Mouse (Mus musculus): ENCODE measurements around the gene Odf3l1.

Gene Odf3l1

DNA sequence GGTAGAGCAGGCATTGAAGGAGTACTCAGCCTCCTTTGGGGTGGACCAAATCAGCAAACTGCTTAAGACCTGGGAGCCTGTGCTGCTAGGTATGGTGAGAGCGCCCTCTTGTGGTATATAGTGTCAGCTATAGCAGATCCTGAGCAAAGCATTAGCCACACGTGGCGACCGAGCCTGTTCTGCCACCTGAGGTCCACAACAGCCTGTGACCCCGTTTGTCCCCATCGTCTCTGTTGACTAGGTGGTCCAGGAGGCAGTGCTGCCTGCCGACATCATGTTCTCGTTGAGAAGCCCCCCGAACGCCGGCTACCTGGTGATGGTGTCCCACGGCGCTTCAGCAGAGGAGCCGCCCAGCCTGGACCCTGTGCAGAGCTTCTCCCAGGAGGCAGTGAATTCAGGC, 25.3 kb upstream of the Odf3l1 start:
- CTCF ChIA-PET: interaction anchor here (0.5 to 3.5 kb wide), 43 partner anchors 8 to 1460 kb away, joined by 3 to 27 read pairs (median 4); partner anchors contain the start of genes Snupn (in 2 of the 4), Snx33 (in 2 of the 4) and Lingo1 (in 1 of the 4)
- POLR2A ChIA-PET: interaction anchor here in 2 of 4 experiments (0.6 to 1.6 kb wide), 6 partner anchors 20 to 321 kb away, joined by 3 to 4 read pairs (median 3); partner anchors contain the start of gene Snupn (in 2 of the 2)

DNA sequence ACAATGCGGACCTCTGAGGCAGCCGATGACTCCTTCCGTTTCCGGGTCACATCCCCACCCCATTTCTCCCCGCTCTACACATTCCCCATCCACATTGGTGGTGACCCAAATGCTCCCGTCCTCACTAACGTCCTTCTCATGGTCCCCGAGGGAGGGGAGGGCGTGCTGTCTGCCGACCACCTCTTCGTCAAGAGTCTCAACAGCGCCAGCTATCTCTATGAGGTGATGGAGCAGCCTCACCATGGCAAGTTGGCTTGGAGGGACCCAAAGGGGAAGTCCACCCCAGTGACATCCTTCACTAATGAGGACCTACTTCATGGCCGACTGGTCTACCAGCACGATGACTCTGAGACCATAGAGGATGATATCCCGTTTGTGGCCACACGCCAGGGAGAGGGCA, 23.1 kb upstream of the Odf3l1 start:
- ChIA-PET POLR2A (no interaction called here), CTCF (interaction anchor here in 1 of 4 experiments (1.4 kb wide), 1 partner anchor 251 kb away, joined by 4 read pairs; no protein-coding TSS in a partner anchor)

DNA sequence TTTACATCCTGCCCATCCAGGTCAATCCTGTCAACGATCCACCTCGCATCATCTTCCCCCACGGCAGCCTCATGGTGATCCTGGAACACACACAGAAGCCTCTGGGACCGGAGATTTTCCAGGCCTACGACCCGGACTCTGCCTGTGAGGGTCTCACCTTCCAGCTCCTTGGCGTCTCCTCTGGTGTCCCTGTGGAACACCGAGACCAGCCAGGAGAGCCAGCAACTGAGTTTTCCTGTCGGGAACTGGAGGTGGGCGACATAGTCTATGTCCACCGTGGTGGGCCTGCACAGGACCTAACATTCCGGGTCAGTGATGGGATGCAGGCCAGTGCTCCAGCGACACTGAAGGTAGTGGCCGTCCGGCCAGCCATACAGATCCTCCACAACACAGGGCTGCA, 22.1 kb upstream of the Odf3l1 start:
- POLR2A ChIA-PET: interaction anchor here in 3 of 4 experiments (0.6 to 1.8 kb wide), 4 partner anchors 10 to 272 kb away, joined by 3 to 7 read pairs (median 4); partner anchors contain the start of gene Snupn (in 1 of the 3)
- CTCF ChIA-PET: interaction anchor here (0.5 to 1.7 kb wide), 19 partner anchors 8 to 684 kb away, joined by 3 to 8 read pairs (median 3); partner anchors contain the start of gene Odf3l1 (in 1 of the 4)

DNA sequence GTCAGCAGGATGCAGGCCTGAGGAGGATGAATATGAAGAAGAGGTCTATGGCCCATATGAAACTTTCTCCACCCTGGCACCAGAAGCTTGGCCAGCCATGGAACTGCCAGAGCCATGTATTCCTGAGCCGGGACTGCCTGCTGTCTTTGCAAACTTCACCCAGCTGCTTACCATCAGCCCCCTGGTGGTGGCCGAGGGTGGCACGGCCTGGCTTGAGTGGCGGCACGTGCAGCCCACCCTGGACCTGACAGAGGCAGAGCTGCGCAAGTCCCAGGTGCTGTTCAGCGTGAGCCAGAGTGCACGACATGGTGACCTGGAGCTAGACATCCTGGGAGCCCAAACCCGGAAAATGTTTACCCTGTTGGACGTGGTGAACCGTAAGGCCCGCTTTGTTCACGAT, 21.6 kb upstream of the Odf3l1 start:
- POLR2A ChIA-PET: interaction anchor here in 3 of 4 experiments (0.6 to 1.8 kb wide), 5 partner anchors 9 to 271 kb away, joined by 3 to 7 read pairs (median 4); partner anchors contain the start of genes Imp3 (in 1 of the 3) and Snupn (in 1 of the 3)
- CTCF ChIA-PET: interaction anchor here (0.5 to 1.7 kb wide), 26 partner anchors 9 to 1839 kb away, joined by 3 to 8 read pairs (median 3); partner anchors contain the start of gene Odf3l1 (in 1 of the 4)

DNA sequence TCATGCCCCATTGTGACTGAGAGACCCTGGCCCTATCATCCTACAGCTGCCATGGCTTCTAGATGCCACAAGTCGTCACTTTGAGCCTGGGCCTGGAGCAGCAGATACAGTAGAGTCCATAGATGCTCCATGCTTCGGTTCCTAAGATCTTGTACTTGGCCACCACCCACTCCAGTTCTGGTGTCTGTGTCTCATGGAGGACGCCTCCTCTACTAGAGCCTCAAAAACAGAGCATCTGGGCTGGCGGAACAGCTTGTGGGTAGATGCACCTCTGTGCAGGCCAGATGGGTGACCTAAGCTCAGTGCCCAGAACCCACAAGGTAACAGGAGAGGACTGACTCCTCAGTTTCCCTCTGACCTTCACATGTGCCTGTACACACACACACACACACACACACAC, 19.8 kb upstream of the Odf3l1 start:
- CTCF ChIA-PET: interaction anchor here in 1 of 4 experiments (0.6 kb wide), 1 partner anchor 30 kb away, joined by 6 read pairs; no protein-coding TSS in a partner anchor
- POLR2A ChIA-PET: interaction anchor here in 2 of 4 experiments (0.5 to 0.7 kb wide), 2 partner anchors 112 to 240 kb away, joined by 4 read pairs; no protein-coding TSS in a partner anchor

DNA sequence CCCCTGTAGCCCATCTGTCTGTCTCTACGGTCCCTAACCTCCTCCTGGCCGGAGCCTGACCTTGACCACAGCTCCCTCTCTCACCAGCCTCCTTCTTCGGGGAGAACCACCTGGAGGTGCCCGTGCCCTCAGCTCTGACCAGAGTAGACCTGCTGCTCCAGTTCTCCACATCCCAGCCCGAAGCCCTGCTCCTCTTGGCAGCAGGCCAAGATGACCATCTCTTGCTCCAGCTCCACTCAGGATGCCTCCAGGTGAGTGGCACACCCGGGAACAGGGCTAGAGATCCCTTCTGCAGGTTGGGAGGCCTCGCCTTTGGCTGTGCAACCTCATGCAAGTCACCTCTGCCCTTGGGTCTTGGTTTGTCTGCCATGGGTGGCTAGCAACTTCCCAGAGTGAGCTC, 19.0 kb upstream of the Odf3l1 start:
- POLR2A ChIA-PET: no interaction called here
- CTCF ChIA-PET: no interaction called here

DNA sequence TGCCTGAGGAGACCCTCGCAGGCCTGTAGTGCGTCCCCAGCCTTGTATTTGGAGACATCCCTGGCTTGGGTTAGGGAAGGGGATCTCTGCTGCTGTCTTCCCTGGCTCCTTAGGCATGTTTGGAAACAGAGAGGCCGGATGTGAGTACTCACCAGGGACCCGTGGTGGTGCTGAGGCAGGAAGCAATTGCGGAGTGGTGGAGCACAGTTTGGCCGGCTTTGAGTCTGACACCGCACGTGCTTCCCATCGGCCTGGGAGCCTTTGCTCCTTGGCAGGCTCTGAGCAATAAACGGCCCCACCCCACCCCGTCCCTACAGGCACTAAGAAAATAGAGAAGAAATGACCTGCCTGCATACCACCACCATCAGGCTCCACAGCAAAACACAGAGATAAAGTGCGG, 18.3 kb upstream of the Odf3l1 start:
- CTCF ChIA-PET: interaction anchor here in 1 of 4 experiments (0.8 kb wide), 1 partner anchor 9 kb away, joined by 4 read pairs; no protein-coding TSS in a partner anchor

DNA sequence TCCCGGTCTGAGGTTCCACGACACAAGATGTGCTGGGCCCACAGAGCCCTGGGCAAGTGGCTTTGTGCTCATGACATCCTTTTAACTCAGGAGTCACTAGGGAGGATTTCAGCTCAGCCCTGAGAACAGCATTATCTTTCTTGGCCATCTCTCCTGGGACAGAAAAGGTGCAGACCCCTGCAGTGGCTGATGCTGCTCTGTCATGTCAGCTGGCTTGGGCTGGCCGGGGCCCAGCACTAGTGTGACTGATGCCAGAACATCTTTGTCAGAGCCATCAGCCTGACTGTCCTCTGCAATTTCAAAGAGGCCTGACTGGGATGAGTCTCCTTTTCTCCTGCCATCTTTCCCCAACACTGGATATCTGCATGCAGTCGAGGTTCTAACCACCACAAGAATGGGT, 17.8 kb upstream of the Odf3l1 start:
- CTCF ChIA-PET: interaction anchor here in 1 of 4 experiments (0.8 to 1.0 kb wide), 2 partner anchors 9 kb away, joined by 3 to 4 read pairs; no protein-coding TSS in a partner anchor

More for the DNA sequence above, 18.3 kb upstream of the Odf3l1 start:
- POLR2A ChIA-PET: no interaction called here

DNA sequence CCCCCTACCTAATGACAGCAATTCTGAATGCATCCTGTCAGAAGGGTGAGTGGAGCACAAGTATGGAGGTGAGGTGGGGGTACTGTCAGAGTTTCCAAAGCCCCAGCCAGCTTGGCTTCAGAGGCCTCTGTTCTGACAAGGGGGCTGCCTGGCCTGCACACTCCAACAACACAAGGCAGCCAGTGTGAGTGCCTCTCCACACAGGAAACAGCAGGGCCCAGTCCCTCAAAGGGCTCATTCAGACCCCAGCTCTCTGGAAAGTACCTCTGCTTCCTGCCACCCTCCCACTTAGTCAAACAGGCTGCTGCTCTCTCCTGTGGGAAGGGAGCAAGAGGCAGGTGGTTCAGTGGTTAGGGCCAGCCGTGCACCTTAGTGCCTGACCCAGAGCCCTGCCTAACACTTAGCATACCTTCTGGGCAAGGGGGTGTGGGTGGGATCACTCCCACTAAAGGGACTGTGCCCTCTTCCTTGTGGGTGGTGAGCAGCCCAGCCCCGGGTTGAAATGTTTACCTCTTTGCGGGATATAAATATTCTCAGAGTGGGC, 17.1 kb upstream of the Odf3l1 start:
- ChIA-PET POLR2A (interaction anchor here in 2 of 4 experiments (0.6 to 1.5 kb wide), 4 partner anchors 10 to 956 kb away, joined by 3 to 4 read pairs (median 3); partner anchors contain the start of gene Snx33 (in 1 of the 2)), CTCF (interaction anchor here in 3 of 4 experiments (0.6 to 2.7 kb wide), 6 partner anchors 8 to 676 kb away, joined by 3 to 10 read pairs (median 4); partner anchors contain the start of gene Snx33 (in 1 of the 3))

More for the DNA sequence above, 17.8 kb upstream of the Odf3l1 start:
- POLR2A ChIA-PET: interaction anchor here in 2 of 4 experiments (0.6 to 1.2 kb wide), 2 partner anchors 46 to 729 kb away, joined by 3 to 4 read pairs; partner anchors contain the start of gene Snx33 (in 1 of the 2)

DNA sequence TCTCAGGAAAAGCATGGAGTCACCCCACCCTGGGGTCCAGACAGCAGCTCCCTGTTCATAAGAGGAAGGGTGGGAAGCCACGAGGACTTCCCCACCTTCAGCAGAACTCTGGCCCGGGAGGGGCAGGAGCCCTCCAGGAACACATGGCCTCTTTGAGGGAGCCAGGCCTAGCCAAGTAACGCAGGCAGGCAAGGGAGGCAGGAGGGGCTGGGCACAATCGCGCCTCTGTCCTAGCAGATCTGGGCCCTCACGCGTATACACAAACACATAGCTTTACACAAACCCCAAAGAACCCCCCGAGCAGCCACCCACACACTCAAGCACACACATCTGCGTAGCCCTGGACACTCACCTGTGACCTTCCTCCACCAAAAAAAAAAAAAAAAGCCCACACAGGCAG, 16.3 kb upstream of the Odf3l1 start:
- POLR2A ChIA-PET: interaction anchor here in 2 of 4 experiments (0.6 to 1.5 kb wide), 4 partner anchors 11 to 957 kb away, joined by 3 read pairs; partner anchors contain the start of gene Snx33 (in 1 of the 2)
- CTCF ChIA-PET: interaction anchor here in 3 of 4 experiments (0.6 to 2.7 kb wide), 5 partner anchors 9 to 677 kb away, joined by 3 to 10 read pairs (median 4); partner anchors contain the start of gene Snx33 (in 1 of the 3)

DNA sequence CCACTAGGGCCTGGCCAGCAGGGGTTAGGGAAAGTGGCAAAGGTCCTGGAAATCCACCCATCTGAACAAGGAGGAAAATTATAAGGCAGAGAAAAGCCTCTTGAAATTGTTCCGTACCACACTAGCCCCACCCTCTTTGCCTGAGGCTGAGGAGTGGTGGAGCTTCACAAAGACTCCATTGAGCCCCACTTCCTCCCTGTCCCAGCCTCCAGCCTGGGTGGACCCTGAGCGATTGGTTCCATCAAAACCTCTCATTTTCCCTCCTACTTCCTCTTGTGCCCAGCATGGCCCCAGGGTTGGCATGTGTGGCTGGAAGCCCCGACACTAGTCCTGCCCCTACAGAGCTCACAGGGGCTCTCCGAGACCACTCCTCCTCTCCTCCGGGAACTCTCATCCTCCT, 12.8 kb upstream of the Odf3l1 start:
- CTCF ChIA-PET: interaction anchor here in 3 of 4 experiments (0.6 to 2.3 kb wide), 8 partner anchors 9 to 241 kb away, joined by 3 to 13 read pairs (median 6); no protein-coding TSS in a partner anchor
- POLR2A ChIA-PET: interaction anchor here in 1 of 4 experiments (1.0 to 2.3 kb wide), 2 partner anchors 8 to 143 kb away, joined by 3 to 7 read pairs; no protein-coding TSS in a partner anchor

DNA sequence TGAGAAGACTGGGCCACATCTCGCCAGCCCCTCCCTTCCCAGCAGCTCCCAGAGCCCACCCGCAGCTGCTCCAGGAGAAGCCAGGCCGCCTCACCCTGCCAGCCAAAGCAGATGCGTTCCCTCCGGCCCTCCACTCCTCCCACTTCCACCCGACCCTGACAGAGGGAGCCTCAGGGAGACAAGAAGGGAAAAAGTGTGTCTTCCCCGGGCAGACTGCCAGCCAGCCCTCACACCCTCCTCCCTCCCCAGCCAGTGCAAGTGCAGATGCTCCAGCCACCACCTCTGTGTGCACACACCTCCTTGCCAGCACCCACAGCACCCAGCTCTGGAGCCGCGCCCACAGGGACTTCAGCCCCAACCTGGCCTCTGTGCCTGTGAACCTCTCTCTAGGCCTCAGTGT, 12.3 kb upstream of the Odf3l1 start:
- CTCF ChIA-PET: interaction anchor here in 3 of 4 experiments (0.6 to 2.3 kb wide), 11 partner anchors 9 to 859 kb away, joined by 3 to 13 read pairs (median 4); no protein-coding TSS in a partner anchor
- POLR2A ChIA-PET: interaction anchor here in 1 of 4 experiments (1.0 to 2.3 kb wide), 2 partner anchors 9 to 144 kb away, joined by 3 to 7 read pairs; no protein-coding TSS in a partner anchor

DNA sequence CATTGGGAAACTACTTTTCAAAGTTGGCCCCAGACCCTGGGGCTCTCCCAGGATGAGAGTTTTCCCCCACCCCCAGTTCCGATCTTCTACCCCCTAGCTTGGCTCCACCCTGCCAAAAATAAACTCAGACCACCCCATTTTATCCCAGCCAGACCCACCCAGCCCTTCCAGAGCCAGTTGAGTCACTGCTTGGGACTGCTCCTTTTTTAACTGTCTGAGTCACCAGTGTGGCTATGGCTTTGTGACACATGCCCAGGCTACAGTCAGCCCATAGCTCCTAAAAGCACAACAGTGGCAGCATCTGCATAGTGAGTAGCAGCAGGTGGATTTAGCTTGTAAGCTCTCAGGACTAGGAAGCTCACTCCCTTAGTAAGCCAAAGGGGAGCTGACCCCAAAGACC, 8.6 kb upstream of the Odf3l1 start:
- ChIA-PET CTCF (interaction anchor here in 3 of 4 experiments (0.6 to 1.2 kb wide), 4 partner anchors 9 to 668 kb away, joined by 3 to 5 read pairs (median 4); no protein-coding TSS in a partner anchor), POLR2A (no interaction called here)

DNA sequence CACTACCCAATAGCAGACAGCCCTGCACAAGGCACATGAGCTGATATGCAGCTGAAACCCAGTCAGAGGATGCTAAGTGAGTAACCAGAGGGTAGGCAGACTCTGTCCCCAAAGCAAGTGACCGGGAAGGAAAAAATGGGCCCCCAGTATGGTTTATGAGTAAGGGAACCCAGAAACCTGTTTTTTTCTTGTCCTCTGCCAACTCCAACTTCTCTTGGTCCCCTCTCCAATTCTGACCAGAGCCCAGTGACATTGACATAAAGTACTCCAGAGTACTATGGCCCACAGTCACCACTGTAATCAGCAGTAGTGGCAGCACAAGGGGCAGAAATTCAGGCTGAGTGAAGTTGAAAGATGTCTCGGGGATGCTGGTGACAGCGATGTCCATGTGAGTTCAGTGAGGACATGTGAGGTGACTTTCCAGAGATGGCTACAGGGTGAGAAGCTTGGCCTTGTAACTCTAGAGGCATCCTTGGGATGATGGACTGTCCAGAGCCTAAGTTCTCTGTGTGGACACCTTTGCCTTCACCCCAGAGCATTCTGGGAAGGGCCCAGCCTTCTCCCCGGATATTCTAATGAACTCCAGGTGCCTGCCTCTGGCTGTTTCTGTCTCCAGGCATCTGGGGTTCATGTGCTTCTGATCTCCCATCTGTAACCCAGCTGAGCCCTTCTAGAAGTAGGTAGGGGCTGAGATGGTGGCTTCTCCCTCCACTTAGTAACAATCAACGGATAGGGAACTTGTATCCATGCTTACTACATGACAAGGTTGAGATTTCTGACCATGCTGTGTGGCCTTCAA, 7.8 kb upstream of the Odf3l1 start:
- POLR2A ChIA-PET: no interaction called here
- CTCF ChIA-PET: interaction anchor here in 1 of 4 experiments (1.2 kb wide), 1 partner anchor 10 kb away, joined by 3 read pairs; no protein-coding TSS in a partner anchor

DNA sequence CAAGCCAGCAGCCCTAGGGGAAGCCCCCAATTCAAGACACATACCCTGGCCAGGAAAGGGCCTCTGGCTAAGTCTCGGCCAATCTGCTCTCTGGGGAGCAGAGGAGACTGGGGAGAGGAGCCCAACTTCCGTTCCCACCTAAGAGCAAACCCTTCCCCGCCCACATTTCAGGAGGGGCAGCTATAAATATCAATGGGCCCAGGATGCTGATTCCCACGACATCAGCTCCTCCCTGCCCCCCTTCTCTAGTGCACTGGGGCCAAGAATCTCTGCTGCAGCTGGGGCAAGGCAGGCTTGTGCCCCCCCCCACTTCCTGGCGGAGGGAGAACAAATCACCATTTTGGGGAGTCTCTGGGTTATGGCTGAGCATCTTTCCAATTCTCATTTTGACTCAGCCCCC, 6.7 kb upstream of the Odf3l1 start:
- POLR2A ChIA-PET: no interaction called here
- CTCF ChIA-PET: no interaction called here

DNA sequence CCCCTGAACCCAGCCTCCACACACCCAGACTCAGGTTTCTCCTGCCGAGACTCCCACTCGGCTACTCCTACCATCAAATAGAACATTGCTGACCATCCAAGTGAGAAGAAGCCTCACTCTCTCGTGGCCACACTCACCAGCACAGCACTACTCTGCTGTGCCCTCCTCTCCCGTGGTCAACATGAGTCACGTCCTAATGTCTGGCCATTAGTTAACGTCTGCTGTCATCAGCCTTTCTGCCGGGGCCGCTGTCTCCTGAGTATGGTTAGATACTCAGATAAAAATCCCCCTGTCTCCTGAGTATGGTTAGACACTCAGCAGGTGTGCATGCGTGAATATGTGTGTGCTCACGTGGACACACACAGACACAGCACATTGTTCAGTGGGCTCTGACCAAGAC, 6.3 kb upstream of the Odf3l1 start:
- CTCF ChIA-PET: no interaction called here

DNA sequence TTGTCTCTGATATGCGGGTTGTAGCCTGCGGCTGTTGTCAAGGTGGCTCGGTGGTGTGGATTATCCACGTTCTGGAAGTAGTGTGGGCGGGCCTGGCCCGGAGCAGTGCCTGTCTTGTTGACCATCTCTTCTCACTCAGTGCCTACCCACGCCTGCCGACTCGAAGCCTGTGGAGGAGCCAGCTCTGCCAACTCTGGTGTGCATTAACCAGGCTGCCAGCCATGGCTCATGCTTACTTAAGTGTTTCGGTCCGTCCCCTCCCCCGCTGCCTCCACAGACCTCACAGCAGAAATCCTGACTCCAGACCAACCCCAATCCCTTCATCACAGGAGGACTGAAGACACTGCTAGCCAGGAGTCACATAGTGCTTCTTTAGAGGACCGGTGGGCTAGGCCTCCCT, 5.1 kb upstream of the Odf3l1 start:
- ChIA-PET POLR2A (interaction anchor here in 1 of 4 experiments (0.6 kb wide), 1 partner anchor 809 kb away, joined by 3 read pairs; no protein-coding TSS in a partner anchor), CTCF (interaction anchor here in 1 of 4 experiments (0.7 kb wide), 1 partner anchor 457 kb away, joined by 3 read pairs; no protein-coding TSS in a partner anchor)

More for the DNA sequence above, 6.3 kb upstream of the Odf3l1 start:
- POLR2A ChIA-PET: no interaction called here

DNA sequence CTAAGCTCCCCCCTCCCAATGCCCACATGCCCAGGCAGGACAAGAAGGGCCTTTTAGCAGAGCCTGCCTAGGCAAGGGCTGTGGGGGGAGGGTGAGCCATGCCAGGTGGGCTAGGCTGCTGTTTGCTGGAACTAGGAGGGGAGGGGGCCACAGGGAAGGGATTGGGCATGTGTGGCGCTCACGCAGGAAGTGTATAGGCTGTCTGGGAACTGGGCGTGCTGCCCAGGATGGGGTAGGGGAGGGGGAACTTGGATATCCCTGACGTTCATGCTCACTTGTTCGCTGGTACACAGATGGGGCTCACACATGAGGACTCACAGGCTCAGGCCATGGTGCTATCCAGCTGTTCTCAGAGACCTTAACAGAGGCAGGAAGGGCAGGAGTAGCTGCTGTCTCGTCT, 3.8 kb upstream of the Odf3l1 start:
- POLR2A ChIA-PET: interaction anchor here in 1 of 4 experiments (1.2 kb wide), 1 partner anchor 70 kb away, joined by 3 read pairs; no protein-coding TSS in a partner anchor
- CTCF ChIA-PET: interaction anchor here in 1 of 4 experiments (0.6 to 0.9 kb wide), 2 partner anchors 17 to 670 kb away, joined by 3 read pairs; no protein-coding TSS in a partner anchor

Measured in embryonic stem cell, embryonic (primary cell).